Mouse (Mus musculus): ENCODE measurements around the gene Tmem37.

Tmem37 gene

GRCm38 (mm10) chr1:120018900-120019299 lies 55.0 kb downstream of the Tmem37 start:
- DNase-seq (ENCODE audit: low read depth) = no peak
